In genomic region chr4:25271926-25272325, GRCm38 (mm10) we compare ENCODE assay signal across 19 mouse cellular contexts. TPM values are rescaled to one million over a fixed set of nuclear protein-coding genes. Genes with fewer than 3 reads are reported as not detected.
"Had no signal": no experiment of that assay in that cellular context is flagged by ENCODE, and none has a peak within 500 bp of the region (broad histone marks: within the 10 kb centered on the region; RNA-seq: fewer than 3 reads in every experiment).

No protein-coding gene starts in this region.

- H3K4me1 ChIP-seq: midbrain, embryonic 10.5 days; midbrain, embryonic 12.5 days; neural tube, embryonic 13.5 days; neural tube, embryonic 15.5 days had no signal

- DNase-seq: lung, adult 18-20 months; lung, embryonic 14.5 days; lung, postnatal 10 days; lung, postnatal 4 days; midbrain, embryonic 14.5 days; right cerebral cortex, postnatal 14 days; spleen, adult 18-20 months; thymus, adult 18-20 months; thymus, postnatal 14 days; thymus, postnatal 36 days had no signal

- H3K9ac ChIP-seq: liver, embryonic 14.5 days; lung, embryonic 14.5 days; midbrain, embryonic 12.5 days; neural tube, embryonic 13.5 days; neural tube, embryonic 15.5 days had no signal

- H3K27me3 ChIP-seq: midbrain, embryonic 12.5 days; neural tube, embryonic 13.5 days; neural tube, embryonic 15.5 days had no signal

- H3K27ac ChIP-seq: liver, embryonic 14.5 days; midbrain, embryonic 10.5 days; midbrain, embryonic 12.5 days; neural tube, embryonic 13.5 days; neural tube, embryonic 15.5 days had no signal

- ATAC-seq: midbrain, embryonic 16.5 days had no signal

- H3K4me3 ChIP-seq: midbrain, embryonic 10.5 days; midbrain, embryonic 12.5 days; myocyte; neural tube, embryonic 13.5 days; neural tube, embryonic 15.5 days had no signal

- H3K9me3 ChIP-seq: midbrain, embryonic 10.5 days; midbrain, embryonic 12.5 days; neural tube, embryonic 13.5 days; neural tube, embryonic 15.5 days had no signal

- H3K4me2 ChIP-seq: lung, embryonic 14.5 days; midbrain, embryonic 12.5 days; neural tube, embryonic 13.5 days; neural tube, embryonic 15.5 days had no signal

RNA-seq across cellular contexts. Expression of gene Fhl5, which starts 29.2 kb away (rescaled TPM):
- polyA plus RNA-seq: liver, embryonic 14.5 days; liver, embryonic 16.5 days; lung, embryonic 14.5 days; midbrain, embryonic 10.5 days; midbrain, embryonic 12.5 days; midbrain, embryonic 16.5 days; myocyte; neural tube, embryonic 11.5 days; neural tube, embryonic 13.5 days; neural tube, embryonic 15.5 days had no signal
